Mouse (Mus musculus): ENCODE results near the gene Olfr906.

Gene Olfr906

GRCm38 (mm10) chr9:38486785-38487184 lies at the start of gene Olfr906:
Olfr906 (plus strand) TSS chr9:38487085.
- DNase-seq: no peak

GRCm38 (mm10) chr9:38447352-38447751 lies 39.5 kb upstream of the Olfr906 start, which contains the start of gene Olfr902:
Olfr902 (plus strand) TSS chr9:38447652.
- DNase-seq: no peak

DNA sequence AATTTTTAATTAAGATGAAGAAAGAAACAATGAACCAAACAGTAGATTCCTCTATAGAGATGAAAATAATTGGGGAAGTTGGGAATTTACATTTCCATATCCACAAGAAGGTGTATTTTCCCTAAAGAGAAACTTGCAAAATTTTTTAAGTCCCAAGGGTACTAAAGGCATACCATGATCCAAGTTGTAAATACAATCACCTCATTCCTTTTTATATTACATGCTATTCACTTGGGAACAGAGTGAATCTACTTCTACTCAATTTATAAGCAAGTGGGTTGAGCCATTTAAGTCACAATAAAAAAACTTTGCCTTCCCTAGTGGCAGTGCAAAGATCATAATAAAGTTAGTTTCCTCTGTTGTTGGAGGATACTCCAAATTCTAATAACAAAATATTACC lies 24.0 kb upstream of the Olfr906 start, which contains the start of gene Olfr904:
Gene Olfr904 (plus strand): TSS at position 301 of the 400 bp plus-strand sequence.
- DNase-seq: no peak

DNA sequence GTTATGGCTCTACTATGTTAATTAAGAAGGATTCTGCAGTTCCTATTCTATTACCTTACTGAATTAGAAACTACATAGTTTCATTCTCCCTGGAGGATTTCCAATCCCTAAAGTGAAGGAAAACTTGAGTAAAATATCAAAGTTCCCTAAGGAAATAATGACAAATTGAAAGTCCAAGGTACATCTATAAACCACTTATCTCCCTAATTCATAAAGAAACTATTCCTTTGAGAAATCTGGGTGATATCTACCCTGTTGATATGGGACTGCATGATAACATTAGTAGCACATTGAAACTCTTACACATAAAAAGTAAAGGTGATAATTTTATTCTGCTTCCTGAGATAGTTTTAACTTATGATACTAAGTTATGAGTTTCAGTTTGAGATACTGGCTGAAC lies 16.1 kb upstream of the Olfr906 start, which contains the start of gene Olfr905:
Gene Olfr905 (plus strand): TSS at position 301 of the 400 bp plus-strand sequence.
- DNase-seq: no peak

GRCm38 (mm10) chr9:38495501-38495900 lies 8.6 kb downstream of the Olfr906 start, which contains the start of gene Olfr907:
Olfr907 (plus strand) TSS chr9:38495801.
- DNase-seq: no peak

GRCm38 (mm10) chr9:38512353-38512752 lies 25.5 kb downstream of the Olfr906 start:
- DNase-seq: no peak

GRCm38 (mm10) chr9:38521280-38521679 lies 34.4 kb downstream of the Olfr906 start, which contains the start of gene Olfr911-ps1:
Olfr911-ps1 (plus strand) TSS chr9:38521580.
- no peak for DNase-seq

DNA sequence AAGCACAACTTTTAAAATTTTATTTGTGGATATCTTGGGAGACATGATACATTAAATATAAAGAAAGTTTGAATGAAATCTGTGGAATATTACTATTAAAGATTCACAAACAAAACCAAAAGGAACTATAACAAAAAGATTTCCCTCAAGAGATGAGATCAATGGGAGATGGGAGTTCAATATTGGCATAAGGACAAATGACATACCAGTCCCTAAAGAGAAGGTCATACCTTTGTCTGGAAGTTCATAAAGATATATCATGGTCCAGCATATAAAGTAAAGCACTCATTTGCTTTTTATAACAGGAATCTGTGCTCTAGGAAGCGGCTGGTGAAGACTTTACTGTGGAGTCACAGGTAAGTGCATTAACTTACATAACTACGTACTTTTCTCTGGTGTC lies 50.7 kb downstream of the Olfr906 start, which contains the start of gene Olfr910:
Gene Olfr910 (plus strand): TSS at position 301 of the 400 bp plus-strand sequence.
- DNase-seq: no peak
